Comparison of ENCODE assay signal across 10 mouse cellular contexts in genomic region chr11:94544422-94544821, GRCm38 (mm10). TPM values are rescaled to one million over a fixed set of nuclear protein-coding genes. Genes with fewer than 3 reads are reported as not detected.
A peak's percentile ranks its signal among the peaks of the same experiment; 100 is the strongest.
DNase-seq lines count a peak whose midpoint lies in the region; ATAC-seq and TF ChIP-seq lines count a peak whose summit lies in the region.
"Had no signal": no experiment of that assay in that cellular context is flagged by ENCODE, and none has a peak within 500 bp of the region (broad histone marks: within the 10 kb centered on the region; RNA-seq: fewer than 3 reads in every experiment).

No protein-coding gene starts in this region.

- H3K9ac ChIP-seq in heart, embryonic 11.5 days (ENCODE audit: low read depth, low read length): no peak overlapping the region
- H3K9ac ChIP-seq in forebrain, postnatal 0 days: no peak overlapping the region
- 0 out of 2 replicates have a peak overlapping the region, but pooled peaks have one; percentile 8 for H3K9ac ChIP-seq in limb, embryonic 14.5 days (ENCODE audit: low read depth, low read length, severe bottlenecking)
- no peak overlapping the region for H3K9ac ChIP-seq in liver, embryonic 12.5 days

- TF ChIP-seq CTCF in forebrain, postnatal 0 days (IDR thresholded peaks at IDR 0.05; ENCODE audit: low read depth): no peak
- TF ChIP-seq CTCF in thymus, adult 2 months (IDR thresholded peaks at IDR 0.05; ENCODE audit: borderline replicate concordance, control insufficient read depth, extremely low read depth, insufficient read depth, low read length, poor library complexity): no peak

- ATAC-seq in heart, embryonic 11.5 days (replicated peaks; ENCODE audit: insufficient number of reproducible peaks, low FRiP score, low TSS enrichment): 0 out of 2 replicates have a peak, but pooled peaks have one; percentile 11
- no peak for ATAC-seq in forebrain, postnatal 0 days
- no peak for ATAC-seq in limb, embryonic 14.5 days (ENCODE audit: low FRiP score, low read depth)
- no peak for ATAC-seq in liver, embryonic 12.5 days

- H3K4me3 ChIP-seq in heart, embryonic 11.5 days (ENCODE audit: low read depth, low read length): 0 out of 2 replicates have a peak overlapping the region, but pooled peaks have one; percentile 8
- H3K4me3 ChIP-seq in forebrain, postnatal 0 days (ENCODE audit: low read depth, low read length): no peak overlapping the region
- no peak overlapping the region for H3K4me3 ChIP-seq in limb, embryonic 14.5 days (replicated peaks; ENCODE audit: low read length)
- no peak overlapping the region for H3K4me3 ChIP-seq in thymus, adult 2 months (ENCODE audit: control insufficient read depth, insufficient read depth, low read length)
- H3K4me3 ChIP-seq in liver, embryonic 12.5 days: no peak overlapping the region

- peak overlapping the region; percentile 53 for H3K4me2 ChIP-seq in heart, embryonic 11.5 days
- peak overlapping the region; percentile 10; the same call in 1 of the 2 replicates for H3K4me2 ChIP-seq in forebrain, postnatal 0 days (ENCODE audit: low read depth)
- H3K4me2 ChIP-seq in limb, embryonic 14.5 days (replicated peaks; ENCODE audit: low read depth, low read length, severe bottlenecking): peak overlapping the region; percentile 34
- H3K4me2 ChIP-seq in liver, embryonic 12.5 days: no peak overlapping the region

- peaks cover 5% of the 10 kb centered on the region; the same call in 1 of the 2 replicates for H3K4me1 ChIP-seq in heart, embryonic 11.5 days (ENCODE audit: control insufficient read depth, insufficient read depth, low read length)
- H3K4me1 ChIP-seq in forebrain, postnatal 0 days (ENCODE audit: insufficient read depth): peaks cover 8% of the 10 kb centered on the region
- H3K4me1 ChIP-seq in limb, embryonic 14.5 days (ENCODE audit: control insufficient read depth, insufficient read depth, low read length): peaks cover 14% of the 10 kb centered on the region
- peaks cover 9% of the 10 kb centered on the region for H3K4me1 ChIP-seq in thymus, adult 2 months (replicated peaks; ENCODE audit: control insufficient read depth, insufficient read depth, low read length)
- H3K4me1 ChIP-seq in liver, embryonic 12.5 days: peaks cover 14% of the 10 kb centered on the region

- no peak for DNase-seq in heart, adult 18-20 months
- DNase-seq in cerebellum, adult 9-10 months: peak; percentile 49
- no peak for DNase-seq in forebrain, postnatal 0 days
- DNase-seq in limb, embryonic 14.5 days (ENCODE audit: low spot score): no peak
- no peak for DNase-seq in thymus, adult 2 months
- DNase-seq in thymus, adult 18-20 months: no peak

- H3K9me3 ChIP-seq in heart, embryonic 11.5 days (replicated peaks; ENCODE audit: control insufficient read depth, low read length): no peaks in the 10 kb centered on the region
- H3K9me3 ChIP-seq in forebrain, postnatal 0 days (ENCODE audit: low read length): no peaks in the 10 kb centered on the region
- no peaks in the 10 kb centered on the region for H3K9me3 ChIP-seq in limb, embryonic 14.5 days (ENCODE audit: control insufficient read depth, low read length)
- no peaks in the 10 kb centered on the region for H3K9me3 ChIP-seq in liver, embryonic 12.5 days (replicated peaks)

- no peak overlapping the region for H3K27ac ChIP-seq in heart, embryonic 11.5 days (ENCODE audit: low read depth, low read length)
- H3K27ac ChIP-seq in forebrain, postnatal 0 days (ENCODE audit: low read depth, low read length): no peak overlapping the region
- H3K27ac ChIP-seq in limb, embryonic 14.5 days (replicated peaks; ENCODE audit: low read depth, low read length): no peak overlapping the region
- no peak overlapping the region for H3K27ac ChIP-seq in thymus, adult 2 months (ENCODE audit: control insufficient read depth, insufficient read depth, low read length)
- no peak overlapping the region for H3K27ac ChIP-seq in liver, embryonic 12.5 days
- H3K27ac ChIP-seq: macrophage had no signal

- 48% methylated on average over 18 of the region's 18 CpGs for WGBS in heart, embryonic 11.5 days (ENCODE audit: insufficient replicate concordance)
- 49% methylated on average over 18 of the region's 18 CpGs for WGBS in forebrain, postnatal 0 days
- 57% methylated on average over 18 of the region's 18 CpGs for WGBS in limb, embryonic 14.5 days
- WGBS in thymus, adult 2 months: 93% methylated on average over 18 of the region's 18 CpGs
- 70% methylated on average over 18 of the region's 18 CpGs for WGBS in liver, embryonic 12.5 days (ENCODE audit: insufficient replicate concordance)

- TF ChIP-seq POLR2A in limb, embryonic 14.5 days (IDR thresholded peaks at IDR 0.05; ENCODE audit: borderline replicate concordance, extremely low read depth, insufficient read depth, insufficient read length): no peak
- no peak for TF ChIP-seq POLR2A in thymus, adult 2 months (IDR thresholded peaks at IDR 0.05; ENCODE audit: control insufficient read depth, extremely low read depth, insufficient read depth, low read length, poor library complexity)

- H3K27me3 ChIP-seq in heart, embryonic 11.5 days (ENCODE audit: control insufficient read depth, insufficient read depth, low read length): no peaks in the 10 kb centered on the region
- no peaks in the 10 kb centered on the region for H3K27me3 ChIP-seq in forebrain, postnatal 0 days (ENCODE audit: insufficient read depth, low read length)
- H3K27me3 ChIP-seq in limb, embryonic 14.5 days (ENCODE audit: control insufficient read depth, insufficient read depth, low read length): no peaks in the 10 kb centered on the region
- no peaks in the 10 kb centered on the region for H3K27me3 ChIP-seq in thymus, adult 2 months (ENCODE audit: control insufficient read depth, insufficient read depth, low read length)
- H3K27me3 ChIP-seq in liver, embryonic 12.5 days (replicated peaks): no peaks in the 10 kb centered on the region

- no peaks in the 10 kb centered on the region for H3K36me3 ChIP-seq in heart, embryonic 11.5 days (ENCODE audit: control insufficient read depth, insufficient read depth, low read length)
- peaks cover 9% of the 10 kb centered on the region; the same call in 1 of the 2 replicates for H3K36me3 ChIP-seq in forebrain, postnatal 0 days (ENCODE audit: insufficient read depth)
- peaks cover 14% of the 10 kb centered on the region; the same call in 1 of the 2 replicates for H3K36me3 ChIP-seq in limb, embryonic 14.5 days (ENCODE audit: control insufficient read depth, insufficient read depth, low read length)
- H3K36me3 ChIP-seq in thymus, adult 2 months (ENCODE audit: control insufficient read depth, insufficient read depth, low read length): no peaks in the 10 kb centered on the region
- no peaks in the 10 kb centered on the region for H3K36me3 ChIP-seq in liver, embryonic 12.5 days

RNA-seq across cellular contexts. Expression of gene Rsad1, which starts 4.6 kb away (rescaled TPM):
- polyA plus RNA-seq in heart, embryonic 11.5 days (2014; fragmentation: Nextera tagmentation; extraction: Ambion mirVana): 2.6 and 4.6 TPM in 2 replicates
- total RNA-seq in heart, adult 18-20 months (2021): 10 to 100 TPM in 1 of 2 experiments, 1 to 10 TPM in 1; 8.5 to 10.3 TPM
- total RNA-seq in forebrain, postnatal 0 days (2014; rRNA removed): 12.2 and 12.6 TPM in 2 replicates
- 7.7 and 8.8 TPM in 2 replicates for polyA plus RNA-seq in forebrain, postnatal 0 days (2015; fragmentation: Nextera tagmentation; extraction: Ambion mirVana)
- 11.5 and 12.9 TPM in 2 replicates for polyA plus RNA-seq in limb, embryonic 14.5 days (2012; rRNA removed)
- 2.2 and 3.9 TPM in 2 replicates for polyA plus RNA-seq in limb, embryonic 14.5 days (2014; fragmentation: Nextera tagmentation; extraction: Ambion mirVana)
- 5.4 and 6.8 TPM in 2 replicates for polyA plus RNA-seq in thymus, adult 2 months (2012; rRNA removed)
- 2.0 and 3.2 TPM in 2 replicates for polyA plus RNA-seq in liver, embryonic 12.5 days (2016; fragmentation: Nextera tagmentation; extraction: Ambion mirVana)

RNA-seq across cellular contexts. Expression of gene Chad, which starts 20.4 kb away (rescaled TPM):
- 0.21 TPM in 1 of 2 replicates, not detected in the other for polyA plus RNA-seq in heart, embryonic 11.5 days (2014; fragmentation: Nextera tagmentation; extraction: Ambion mirVana)
- 1 to 10 TPM; 1.4 to 3.2 TPM for total RNA-seq in heart, adult 18-20 months (2021)
- total RNA-seq in forebrain, postnatal 0 days (2014; rRNA removed): not detected in 2 replicates
- polyA plus RNA-seq in forebrain, postnatal 0 days (2015; fragmentation: Nextera tagmentation; extraction: Ambion mirVana): 0.30 and 0.44 TPM in 2 replicates
- polyA plus RNA-seq in limb, embryonic 14.5 days (2012; rRNA removed): 29.5 and 47.5 TPM in 2 replicates
- polyA plus RNA-seq in limb, embryonic 14.5 days (2014; fragmentation: Nextera tagmentation; extraction: Ambion mirVana): 17.0 and 18.2 TPM in 2 replicates
- polyA plus RNA-seq in thymus, adult 2 months (2012; rRNA removed): 0.59 TPM in 2 replicates
- polyA plus RNA-seq in liver, embryonic 12.5 days (2016; fragmentation: Nextera tagmentation; extraction: Ambion mirVana): 0.10 TPM in 1 of 2 replicates, not detected in the other
- total RNA-seq: ES-E14 had no signal
- polyA plus RNA-seq: macrophage had no signal

RNA-seq across cellular contexts. Expression of gene Mycbpap, which starts 22.9 kb away (rescaled TPM):
- polyA plus RNA-seq in heart, embryonic 11.5 days (2014; fragmentation: Nextera tagmentation; extraction: Ambion mirVana): 9.1 and 9.9 TPM in 2 replicates
- 1 to 10 TPM in 1 of 2 experiments, under 1 TPM in 1; 0.67 to 1.5 TPM for total RNA-seq in heart, adult 18-20 months (2021)
- 0.77 and 2.1 TPM in 2 replicates for total RNA-seq in forebrain, postnatal 0 days (2014; rRNA removed)
- 1.5 and 1.7 TPM in 2 replicates for polyA plus RNA-seq in forebrain, postnatal 0 days (2015; fragmentation: Nextera tagmentation; extraction: Ambion mirVana)
- polyA plus RNA-seq in limb, embryonic 14.5 days (2012; rRNA removed): 2.5 and 2.6 TPM in 2 replicates
- 1.2 and 1.5 TPM in 2 replicates for polyA plus RNA-seq in limb, embryonic 14.5 days (2014; fragmentation: Nextera tagmentation; extraction: Ambion mirVana)
- 0.13 and 0.19 TPM in 2 replicates for polyA plus RNA-seq in thymus, adult 2 months (2012; rRNA removed)
- polyA plus RNA-seq in liver, embryonic 12.5 days (2016; fragmentation: Nextera tagmentation; extraction: Ambion mirVana): 0.28 and 0.37 TPM in 2 replicates

RNA-seq across cellular contexts. Expression of gene Epn3, which starts 44.6 kb away (rescaled TPM):
- 8.2 and 9.1 TPM in 2 replicates for polyA plus RNA-seq in heart, embryonic 11.5 days (2014; fragmentation: Nextera tagmentation; extraction: Ambion mirVana)
- total RNA-seq in heart, adult 18-20 months (2021): 10 to 100 TPM; 19.3 to 21.1 TPM
- 2.0 and 2.5 TPM in 2 replicates for total RNA-seq in forebrain, postnatal 0 days (2014; rRNA removed)
- 0.96 and 1.4 TPM in 2 replicates for polyA plus RNA-seq in forebrain, postnatal 0 days (2015; fragmentation: Nextera tagmentation; extraction: Ambion mirVana)
- polyA plus RNA-seq in limb, embryonic 14.5 days (2012; rRNA removed): 3.0 and 3.6 TPM in 2 replicates
- polyA plus RNA-seq in limb, embryonic 14.5 days (2014; fragmentation: Nextera tagmentation; extraction: Ambion mirVana): 3.5 and 4.3 TPM in 2 replicates
- 1.8 and 3.3 TPM in 2 replicates for polyA plus RNA-seq in thymus, adult 2 months (2012; rRNA removed)
- polyA plus RNA-seq in liver, embryonic 12.5 days (2016; fragmentation: Nextera tagmentation; extraction: Ambion mirVana): not detected in 2 replicates
- polyA plus RNA-seq: macrophage had no signal

RNA-seq across cellular contexts. Expression of gene Acsf2, which starts 57.2 kb away (rescaled TPM):
- 4.3 and 4.7 TPM in 2 replicates for polyA plus RNA-seq in heart, embryonic 11.5 days (2014; fragmentation: Nextera tagmentation; extraction: Ambion mirVana)
- total RNA-seq in heart, adult 18-20 months (2021): 10 to 100 TPM; 30.4 to 33.5 TPM
- total RNA-seq in forebrain, postnatal 0 days (2014; rRNA removed): 2.6 and 4.3 TPM in 2 replicates
- polyA plus RNA-seq in forebrain, postnatal 0 days (2015; fragmentation: Nextera tagmentation; extraction: Ambion mirVana): 1.5 and 1.6 TPM in 2 replicates
- 36.3 and 43.2 TPM in 2 replicates for polyA plus RNA-seq in limb, embryonic 14.5 days (2012; rRNA removed)
- 9.5 and 10.7 TPM in 2 replicates for polyA plus RNA-seq in limb, embryonic 14.5 days (2014; fragmentation: Nextera tagmentation; extraction: Ambion mirVana)
- polyA plus RNA-seq in thymus, adult 2 months (2012; rRNA removed): 15.8 and 24.6 TPM in 2 replicates
- 1.1 and 1.2 TPM in 2 replicates for polyA plus RNA-seq in liver, embryonic 12.5 days (2016; fragmentation: Nextera tagmentation; extraction: Ambion mirVana)

Comparison
In these comparisons a context has a peak if more than half of its experiments do, and no peak if none do; other contexts are left out.
1. RNA of gene Chad, which starts 20.4 kb away (polyA plus RNA-seq): 17.0 to 47.5 TPM in limb, embryonic 14.5 days; 0.59 TPM in thymus, adult 2 months, 0.30 to 0.44 TPM in forebrain, postnatal 0 days, 0.10 TPM in liver, embryonic 12.5 days and 0.21 TPM in heart, embryonic 11.5 days; every median in the first group is over 10 times any median in the second.